Mouse (Mus musculus): ENCODE data around the gene Ccl25. TPM values are rescaled to one million over a fixed set of nuclear protein-coding genes. Genes with fewer than 3 reads are reported as not detected.

Gene Ccl25
- total and polyA plus RNA-seq, 2 experiments = 3.3 to 10.9 TPM

Other genes starting within 250 kb of the Ccl25 start
- 0.27 and 0.74 TPM in 2 replicates for gene Cd209f, start 219.4 kb upstream of the Ccl25 start, total RNA-seq (2014; rRNA removed)
- gene Cd209f, start 219.4 kb upstream of the Ccl25 start, polyA plus RNA-seq (2012; rRNA removed) = 0.51 and 4.1 TPM in 2 replicates
- not detected in 2 replicates for gene Cd209g, start 191.1 kb upstream of the Ccl25 start, total RNA-seq (2014; rRNA removed)
- 0.22 and 3.9 TPM in 2 replicates for gene Cd209g, start 191.1 kb upstream of the Ccl25 start, polyA plus RNA-seq (2012; rRNA removed)
- gene Evi5l, start 158.6 kb upstream of the Ccl25 start, total RNA-seq (2014; rRNA removed) = 3.2 TPM in 2 replicates
- gene Evi5l, start 158.6 kb upstream of the Ccl25 start, polyA plus RNA-seq (2012; rRNA removed) = 5.3 and 8.0 TPM in 2 replicates
- gene Prr36, start 107.8 kb upstream of the Ccl25 start, total RNA-seq (2014; rRNA removed) = 0.13 and 0.37 TPM in 2 replicates
- gene Prr36, start 107.8 kb upstream of the Ccl25 start, polyA plus RNA-seq (2012; rRNA removed) = 0.24 and 0.34 TPM in 2 replicates
- 0.13 and 0.18 TPM in 2 replicates for gene Lrrc8e, start 98.4 kb upstream of the Ccl25 start, total RNA-seq (2014; rRNA removed)
- gene Lrrc8e, start 98.4 kb upstream of the Ccl25 start, polyA plus RNA-seq (2012; rRNA removed) = 0.06 and 0.24 TPM in 2 replicates
- 9.5 and 12.4 TPM in 2 replicates for gene Map2k7, start 86.5 kb upstream of the Ccl25 start, total RNA-seq (2014; rRNA removed)
- gene Map2k7, start 86.5 kb upstream of the Ccl25 start, polyA plus RNA-seq (2012; rRNA removed) = 23.3 and 26.1 TPM in 2 replicates
- 0.07 TPM in 1 of 2 replicates, not detected in the other for gene Gm49320, start 86.3 kb upstream of the Ccl25 start, total RNA-seq (2014; rRNA removed)
- 0.17 and 2.3 TPM in 2 replicates for gene Gm49320, start 86.3 kb upstream of the Ccl25 start, polyA plus RNA-seq (2012; rRNA removed)
- gene Tgfbr3l, start 77.0 kb upstream of the Ccl25 start, total RNA-seq (2014; rRNA removed) = 3.2 and 4.2 TPM in 2 replicates
- gene Tgfbr3l, start 77.0 kb upstream of the Ccl25 start, polyA plus RNA-seq (2012; rRNA removed) = 18.2 and 35.1 TPM in 2 replicates
- gene Snapc2, start 72.1 kb upstream of the Ccl25 start, total RNA-seq (2014; rRNA removed) = 6.7 and 8.7 TPM in 2 replicates
- gene Snapc2, start 72.1 kb upstream of the Ccl25 start, polyA plus RNA-seq (2012; rRNA removed) = 18.8 and 22.2 TPM in 2 replicates
- gene Ctxn1, start 65.9 kb upstream of the Ccl25 start, total RNA-seq (2014; rRNA removed) = 0.28 TPM in 1 of 2 replicates, not detected in the other
- 0.98 and 2.0 TPM in 2 replicates for gene Ctxn1, start 65.9 kb upstream of the Ccl25 start, polyA plus RNA-seq (2012; rRNA removed)
- 39.0 and 41.5 TPM in 2 replicates for gene Timm44, start 49.3 kb upstream of the Ccl25 start, total RNA-seq (2014; rRNA removed)
- 51.6 and 61.2 TPM in 2 replicates for gene Timm44, start 49.3 kb upstream of the Ccl25 start, polyA plus RNA-seq (2012; rRNA removed)
- 23.0 and 29.8 TPM in 2 replicates for gene Elavl1, start 203 bp downstream of the Ccl25 start, total RNA-seq (2014; rRNA removed)
- gene Elavl1, start 203 bp downstream of the Ccl25 start, polyA plus RNA-seq (2012; rRNA removed) = 18.1 and 18.8 TPM in 2 replicates
- gene Cers4, start 167.8 kb downstream of the Ccl25 start, total RNA-seq (2014; rRNA removed) = 1.4 and 2.6 TPM in 2 replicates
- 1.6 and 3.6 TPM in 2 replicates for gene Cers4, start 167.8 kb downstream of the Ccl25 start, polyA plus RNA-seq (2012; rRNA removed)

Data from liver, adult 2 months (tissue).